Mouse (Mus musculus) ovary, postnatal 14 days (tissue): ENCODE measurements around the gene Pik3cd.
"Not testable (repeated sequence)": the region's sequence is repeated elsewhere in the genome, so short reads cannot be mapped to it uniquely, and the experiment has no call there.

Source experiments
- DNase-seq: peaks from one replicate; pipeline ENCODE4 v3.0.0; 2022; ENCODE audit warnings: low spot score

Gene Pik3cd

DNA sequence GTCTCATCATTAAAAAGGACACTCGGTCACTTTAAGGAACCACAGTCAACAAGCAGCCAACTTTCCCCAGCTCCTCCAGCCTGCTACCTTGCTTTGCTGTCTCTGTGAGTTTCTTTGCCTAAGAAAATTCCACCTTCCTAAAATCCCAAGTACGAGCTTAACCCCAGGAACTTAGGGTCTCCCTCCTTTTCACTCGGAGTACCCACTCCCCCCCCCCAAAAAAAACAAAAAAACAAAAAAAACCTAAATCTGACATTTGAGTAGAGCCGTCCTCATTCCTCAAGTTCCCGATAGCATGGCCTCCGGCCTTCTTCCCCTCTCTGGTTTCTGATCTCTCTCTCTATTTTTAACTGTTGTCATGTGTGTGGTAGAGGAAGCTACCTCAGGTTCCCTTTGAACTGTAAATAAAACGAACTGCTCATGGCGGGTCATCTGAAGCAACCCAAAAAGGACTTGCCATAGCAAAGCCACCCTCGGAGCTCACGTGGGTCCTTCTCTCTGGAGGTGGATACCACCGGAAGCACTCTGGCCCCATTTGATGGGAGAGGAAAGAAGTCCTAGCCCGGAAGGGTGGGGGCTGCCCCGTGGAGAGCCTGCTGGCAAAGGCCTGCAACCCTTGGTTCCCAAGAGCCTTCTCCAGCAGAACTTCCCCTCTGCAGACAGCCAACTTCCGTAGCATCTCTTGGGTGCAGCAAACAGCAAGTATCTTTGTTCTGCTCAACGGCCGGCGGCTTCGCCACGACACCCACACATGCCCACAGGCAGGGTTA is at the start of gene Pik3cd:
Gene Pik3cd, minus strand, starts transcription at position 362 of the 770 bp plus-strand sequence.
- no peak for DNase-seq

GRCm38 (mm10) chr4:149750671-149751070 is 48.3 kb upstream of the Pik3cd start:
- no peak for DNase-seq

- DNase-seq: not testable (repeated sequence)
These were observed 47.3 kb upstream of the Pik3cd start for GRCm38 (mm10) chr4:149749663-149750015.

DNA sequence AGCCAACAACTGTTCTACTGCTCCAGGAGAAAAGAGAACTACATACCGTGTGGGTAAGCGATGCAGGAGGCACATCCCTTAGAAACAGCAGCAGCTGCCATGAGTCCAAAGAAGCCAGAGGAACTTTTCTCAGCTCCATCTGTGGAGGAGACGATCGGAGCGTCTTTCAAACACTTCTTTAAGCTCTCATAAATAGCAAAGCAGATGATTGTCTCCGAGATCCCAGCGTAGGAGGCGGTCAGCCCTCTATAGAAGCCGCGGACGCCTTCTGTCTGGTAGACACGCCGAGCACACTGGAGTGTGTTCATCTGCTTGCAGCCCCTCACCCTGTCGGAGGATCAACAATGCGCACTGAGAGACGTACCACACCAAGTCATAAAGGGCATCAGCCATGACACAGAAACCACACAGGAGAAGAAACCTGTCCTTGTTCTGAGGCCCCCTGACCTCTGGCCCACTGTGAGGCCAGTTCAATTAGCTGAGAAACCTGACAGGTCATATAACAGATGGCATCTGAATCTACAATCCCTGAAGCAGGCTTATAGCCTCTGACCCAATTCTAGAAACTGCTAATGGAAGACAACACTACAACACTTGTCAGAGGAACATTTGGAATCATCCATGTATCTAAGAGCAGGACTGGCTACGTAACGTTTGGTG is 46.8 kb upstream of the Pik3cd start:
- DNase-seq: no peak

DNA sequence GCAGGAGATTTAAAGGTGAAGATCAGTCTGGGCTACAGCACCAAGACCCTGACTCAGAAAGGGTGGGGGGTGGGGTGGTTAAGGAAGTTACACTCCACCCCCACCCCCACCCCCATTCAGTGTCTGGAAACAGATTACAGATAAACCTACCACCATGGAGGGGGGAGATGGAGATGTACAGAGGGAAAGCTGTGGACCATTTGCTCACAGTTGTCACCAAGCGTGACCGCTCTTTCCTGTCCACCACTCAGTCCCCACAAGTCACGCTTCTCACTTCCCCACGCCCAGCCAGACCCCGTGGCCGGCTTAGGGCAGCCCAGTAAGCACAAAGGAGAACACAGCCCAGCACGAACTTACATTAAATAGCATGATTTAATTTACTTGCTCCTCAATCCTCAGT is 41.7 kb upstream of the Pik3cd start:
- no peak for DNase-seq

DNA sequence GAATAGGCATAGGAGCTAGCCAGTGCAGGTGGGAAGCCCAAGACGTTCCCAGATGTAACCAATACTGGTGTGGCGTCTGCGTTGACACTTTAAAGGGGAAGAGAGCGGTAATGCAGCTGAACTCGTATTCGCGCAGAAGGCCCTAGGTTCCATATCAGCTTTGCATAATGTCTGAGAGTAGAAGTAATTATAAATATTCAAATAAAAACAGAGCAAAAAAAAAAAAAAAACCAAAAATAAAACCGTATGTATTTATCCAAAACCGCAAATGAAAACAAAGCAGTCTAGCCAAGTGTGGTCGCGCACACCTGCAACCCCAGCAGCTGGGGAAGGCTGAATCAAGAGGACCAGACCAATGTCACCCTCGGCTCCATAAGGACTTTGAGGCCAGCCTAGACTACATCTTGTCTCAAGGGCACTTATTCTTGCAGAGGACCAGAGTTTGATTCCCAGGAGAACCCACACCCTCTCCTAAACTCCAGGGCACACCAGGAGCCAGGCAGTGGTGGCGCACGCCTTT is 39.7 kb upstream of the Pik3cd start:
- DNase-seq: no peak

GRCm38 (mm10) chr4:149740301-149740700 is 37.9 kb upstream of the Pik3cd start:
- no peak for DNase-seq

- no peak for DNase-seq
These were observed 37.1 kb upstream of the Pik3cd start for GRCm38 (mm10) chr4:149739478-149739877.

DNA sequence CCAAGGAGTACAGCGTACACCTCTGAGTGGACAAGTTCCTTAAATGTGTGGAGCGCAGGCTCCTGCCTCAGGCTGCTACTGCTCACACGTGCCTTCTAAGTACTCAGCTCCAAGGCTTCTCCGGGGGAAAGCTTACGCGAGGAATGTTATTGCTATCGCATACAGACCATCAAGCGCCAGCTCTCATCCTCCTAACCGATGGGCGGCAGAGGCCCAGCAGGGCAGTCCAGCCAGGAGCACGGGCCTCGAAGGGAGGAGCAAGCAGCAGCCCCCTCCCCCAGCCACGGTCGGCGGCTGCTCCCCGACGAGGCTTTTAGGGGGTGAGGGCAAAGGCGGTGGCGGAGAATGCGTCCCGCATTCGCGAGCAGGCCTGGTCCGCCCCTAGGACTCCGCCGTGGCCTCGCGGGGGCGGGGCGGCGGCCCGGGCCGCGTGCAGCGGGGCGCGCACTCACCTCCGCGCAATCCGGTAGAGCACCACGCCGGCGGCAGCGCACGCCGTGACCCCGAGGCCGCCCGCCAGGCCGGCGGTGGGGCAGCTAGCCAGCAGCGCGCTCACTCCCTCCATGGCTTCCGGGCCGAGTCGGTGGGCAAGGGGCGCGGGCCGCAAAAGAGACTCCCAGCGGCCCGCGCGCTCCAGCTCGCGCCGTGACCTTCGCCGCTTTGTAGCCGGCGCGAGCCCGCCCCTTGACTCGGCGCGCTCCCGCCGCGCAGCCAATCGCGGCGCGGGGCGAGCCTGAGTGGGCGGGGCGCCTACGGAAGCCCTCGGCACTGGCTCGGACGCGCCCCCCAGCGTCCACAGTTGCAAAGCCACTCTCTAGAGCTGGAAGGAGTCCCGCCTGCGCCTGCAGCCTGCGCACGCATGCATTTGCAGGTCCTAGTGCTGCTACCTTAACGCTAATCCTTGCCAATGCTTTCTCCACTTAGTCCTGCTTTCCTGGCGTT is 35.3 kb upstream of the Pik3cd start, which contains the start of gene Tmem201:
Gene Tmem201, minus strand, starts transcription at position 662 of the 942 bp plus-strand sequence.
- DNase-seq: peak; percentile 92

DNA sequence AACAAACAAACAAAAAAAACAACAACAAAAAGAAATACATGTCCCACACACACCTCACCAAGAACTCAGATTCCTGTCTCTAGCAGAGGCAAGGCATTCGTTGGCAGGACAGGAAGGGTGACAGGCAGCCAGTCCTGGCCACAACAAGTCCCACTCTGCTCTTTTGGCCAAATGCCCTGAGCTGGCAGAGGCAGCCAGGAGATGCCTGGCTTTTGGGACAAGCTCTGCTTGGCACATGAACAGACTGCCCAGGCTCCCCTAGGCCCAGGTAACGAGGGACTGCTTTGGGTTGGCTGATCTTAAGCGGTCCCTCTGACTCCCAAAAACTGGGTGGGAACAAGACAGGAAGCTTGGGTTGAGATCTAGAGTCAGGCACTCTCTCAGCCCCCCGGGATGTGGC is 34.2 kb upstream of the Pik3cd start:
- DNase-seq: peak; percentile 35

DNA sequence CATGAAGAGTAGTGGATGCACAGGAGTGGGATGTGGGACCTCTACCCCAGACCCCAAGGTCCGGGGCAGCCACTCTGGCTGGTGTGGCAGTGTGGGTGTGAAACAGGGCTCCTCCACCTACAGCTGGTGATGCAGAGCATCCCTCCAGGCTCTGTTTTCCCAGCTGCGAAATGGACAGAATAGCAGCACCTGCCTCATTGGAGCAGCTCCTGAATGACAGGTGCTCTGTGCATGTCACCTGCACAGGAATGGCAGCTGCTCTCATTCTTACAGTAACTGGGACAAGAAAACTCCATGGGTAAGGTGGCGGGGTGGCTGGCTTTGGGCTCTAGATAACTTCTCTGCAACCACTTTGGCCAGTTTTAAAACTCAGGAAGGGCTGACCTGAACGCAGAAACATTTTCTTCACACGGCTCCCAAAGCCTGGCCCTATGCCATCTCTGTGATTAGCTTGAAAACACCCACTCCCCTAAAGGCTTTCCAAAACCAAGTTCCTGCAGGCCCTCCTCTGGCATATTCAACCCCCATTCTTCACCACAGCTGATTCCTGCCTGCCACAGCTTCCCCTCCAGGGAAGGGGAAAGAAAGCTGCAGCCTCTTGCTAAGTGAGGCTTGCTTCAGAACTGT is 33.4 kb upstream of the Pik3cd start:
- no peak for DNase-seq

GRCm38 (mm10) chr4:149734730-149735475 is 32.5 kb upstream of the Pik3cd start:
- no peak for DNase-seq

DNA sequence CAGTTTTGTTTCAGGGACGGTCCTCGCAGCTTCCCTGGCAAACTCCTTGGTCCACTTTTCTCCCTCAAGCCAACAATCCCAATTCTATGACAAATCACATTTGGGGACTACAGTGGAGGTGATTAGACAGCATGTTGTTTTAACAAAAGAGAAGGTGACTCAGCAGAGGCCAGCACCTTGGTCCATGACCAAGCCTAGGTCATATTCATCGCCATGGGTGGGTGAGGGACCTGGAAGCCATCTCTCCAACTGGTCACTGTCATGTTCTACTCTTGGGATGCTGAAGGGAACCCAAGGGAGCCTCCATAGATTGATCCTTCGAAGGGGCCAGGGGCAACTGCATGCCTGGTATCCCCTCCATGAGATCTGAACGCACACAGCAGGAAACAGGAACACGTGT is 31.9 kb upstream of the Pik3cd start:
- DNase-seq: no peak

GRCm38 (mm10) chr4:149733748-149734147 is 31.4 kb upstream of the Pik3cd start:
- no peak for DNase-seq

GRCm38 (mm10) chr4:149732800-149733199 is 30.4 kb upstream of the Pik3cd start:
- DNase-seq: no peak

GRCm38 (mm10) chr4:149732313-149732712 is 29.9 kb upstream of the Pik3cd start:
- DNase-seq: no peak

DNA sequence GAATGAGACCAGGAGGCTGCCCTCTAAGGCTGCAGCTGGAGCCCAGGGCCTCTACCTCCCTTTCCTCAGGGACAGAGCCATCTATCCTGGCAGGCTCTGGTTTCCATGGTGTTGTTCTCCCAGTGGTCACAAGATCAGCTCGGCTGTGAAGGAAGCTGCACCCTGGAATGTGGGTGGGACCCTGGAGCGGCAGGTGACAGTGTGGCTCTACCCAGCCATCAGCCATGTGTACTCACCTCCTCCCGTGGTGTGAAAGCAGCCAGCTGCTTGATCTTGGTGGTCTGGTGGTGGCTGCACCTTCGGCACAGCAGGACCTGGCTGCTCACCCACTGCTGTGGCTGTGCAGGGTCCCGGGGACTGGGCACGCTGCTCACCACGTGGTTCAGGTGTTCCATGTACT is 28.5 kb upstream of the Pik3cd start:
- no peak for DNase-seq

- DNase-seq: no peak
These were observed 26.4 kb upstream of the Pik3cd start for GRCm38 (mm10) chr4:149728810-149729209.

- DNase-seq: no peak
These were observed 25.3 kb upstream of the Pik3cd start for GRCm38 (mm10) chr4:149727636-149728035.

DNA sequence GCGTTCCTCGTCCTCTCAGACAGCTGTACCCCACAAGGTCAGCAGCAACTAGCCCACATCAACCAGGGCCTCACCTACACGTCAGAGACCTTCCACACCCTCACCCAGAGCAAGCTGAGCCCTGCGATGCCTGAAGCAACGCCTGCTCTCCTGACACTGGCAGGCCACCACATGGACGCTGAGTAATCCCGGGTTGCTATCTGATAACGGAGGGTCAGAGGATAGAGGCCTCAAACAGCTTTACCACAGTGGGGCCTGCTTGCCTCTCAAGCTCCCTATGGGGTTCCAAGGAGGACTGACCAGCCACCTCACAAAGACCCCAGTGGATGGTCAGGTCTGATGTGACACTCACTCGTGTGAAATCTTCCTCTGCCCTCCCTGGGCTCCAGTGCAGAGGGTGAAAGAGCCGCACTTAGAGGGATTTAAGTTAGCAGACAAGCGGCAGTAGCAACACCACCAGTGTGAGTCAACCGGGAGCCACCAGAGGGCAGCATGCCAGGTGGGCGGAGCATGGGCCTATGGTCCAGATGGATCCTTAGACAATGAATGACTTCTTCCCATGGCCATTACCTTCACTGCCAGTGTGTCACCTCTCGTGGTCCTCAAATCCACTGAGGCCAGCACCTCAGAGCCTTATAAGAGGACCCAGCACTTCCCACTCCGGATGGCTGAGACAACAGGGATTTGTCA is 23.4 kb upstream of the Pik3cd start:
- peak; percentile 63 for DNase-seq
